Mouse (Mus musculus): ENCODE results near the gene Sumo1.
"Not testable (repeated sequence)": the region's sequence is repeated elsewhere in the genome, so short reads cannot be mapped to it uniquely, and the experiment has no call there.

Gene Sumo1

DNA sequence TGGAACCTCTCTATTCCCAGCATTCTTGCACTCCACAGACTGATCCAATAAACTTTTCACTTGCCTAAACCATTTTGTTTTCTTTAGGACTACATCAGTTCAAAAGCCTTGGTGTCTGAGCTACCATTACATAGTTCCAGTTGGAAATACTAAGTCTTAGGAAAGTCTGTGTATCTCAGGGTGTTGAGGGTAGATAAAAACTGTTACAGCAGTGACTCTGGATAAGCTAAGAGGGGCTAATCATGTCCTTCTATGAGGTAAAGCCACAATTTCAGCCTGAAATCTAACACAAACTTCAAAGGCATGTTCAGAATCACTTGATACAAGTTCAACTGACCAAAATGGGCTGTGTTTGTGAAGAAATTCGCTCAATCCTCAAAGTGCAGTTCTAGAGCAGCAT lies 34.3 kb downstream of the Sumo1 start:
- no peak for DNase-seq (ENCODE audit: low read depth, low spot score)

DNA sequence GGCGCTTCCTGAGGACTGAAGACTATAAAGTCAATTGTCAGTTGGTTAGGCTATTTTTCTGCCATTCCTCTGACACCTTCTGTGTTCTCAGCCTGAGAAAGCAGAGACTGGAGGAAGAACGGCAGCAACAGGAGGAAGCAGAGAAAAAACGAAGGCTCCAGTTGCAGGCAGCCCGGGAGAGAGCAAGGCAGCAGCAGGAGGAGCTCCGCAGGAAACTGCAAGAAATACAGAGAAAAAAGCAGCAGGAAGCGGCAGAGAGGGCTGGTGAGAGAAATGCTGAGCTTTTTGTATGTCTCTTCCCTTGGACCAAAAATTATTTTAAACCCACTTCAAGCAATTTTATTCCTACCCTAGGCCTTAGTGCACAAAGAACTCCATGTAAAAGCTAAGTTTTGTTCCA lies 37.6 kb downstream of the Sumo1 start:
- no peak for DNase-seq (ENCODE audit: low read depth, low spot score)

DNA sequence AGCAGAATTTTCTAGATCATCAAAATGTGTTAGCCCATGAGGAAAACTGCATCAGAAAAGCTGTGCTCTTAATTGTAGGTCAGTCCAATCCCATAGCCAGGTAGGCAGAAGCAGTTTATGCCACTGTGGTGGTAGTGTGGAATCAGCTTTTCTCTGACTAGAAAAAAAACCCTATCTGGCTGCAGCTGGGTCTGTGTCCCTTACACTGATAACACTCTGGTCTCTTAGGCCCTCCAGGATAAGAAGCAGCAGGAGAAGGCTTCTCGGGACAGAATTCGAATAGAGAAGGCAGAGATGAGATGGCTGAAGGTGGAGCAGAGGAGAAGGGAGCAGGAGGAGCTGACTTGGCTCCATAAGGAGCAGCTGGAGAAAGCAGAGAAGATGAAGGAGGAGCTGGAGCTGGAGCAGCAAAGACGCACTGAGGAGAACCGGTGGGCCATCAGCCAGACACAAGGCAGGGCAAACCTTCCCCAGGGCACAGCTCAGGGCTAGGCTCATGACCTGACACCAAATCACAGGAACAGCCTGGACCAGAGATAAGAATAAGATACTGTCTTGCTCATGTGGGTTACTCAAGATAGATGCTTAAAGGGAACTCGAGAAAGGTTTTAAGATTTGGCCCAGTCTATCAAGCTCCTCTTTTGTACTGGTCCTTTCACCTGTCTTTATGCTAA lies 38.5 kb downstream of the Sumo1 start:
- DNase-seq (ENCODE audit: low read depth, low spot score): no peak

DNA sequence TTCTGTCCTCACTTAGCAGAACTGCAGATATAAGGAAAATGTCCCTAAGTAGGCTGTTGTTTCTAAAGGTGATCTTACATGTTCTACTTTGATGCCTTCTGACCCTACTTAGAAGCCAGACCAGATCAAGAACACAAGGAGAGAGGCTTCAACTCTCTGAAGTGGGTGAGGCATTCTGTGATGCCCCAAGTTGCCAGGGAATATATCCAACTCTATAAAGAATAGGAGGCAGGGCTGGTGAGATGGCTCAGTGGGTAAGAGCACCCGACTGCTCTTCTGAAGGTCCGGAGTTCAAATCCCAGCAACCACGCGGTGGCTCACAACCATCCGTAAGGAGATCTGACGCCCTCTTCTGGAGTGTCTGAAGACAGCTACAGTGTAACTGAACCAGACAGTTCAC lies 40.3 kb downstream of the Sumo1 start:
- DNase-seq (ENCODE audit: low read depth, low spot score): not testable (repeated sequence)

DNA sequence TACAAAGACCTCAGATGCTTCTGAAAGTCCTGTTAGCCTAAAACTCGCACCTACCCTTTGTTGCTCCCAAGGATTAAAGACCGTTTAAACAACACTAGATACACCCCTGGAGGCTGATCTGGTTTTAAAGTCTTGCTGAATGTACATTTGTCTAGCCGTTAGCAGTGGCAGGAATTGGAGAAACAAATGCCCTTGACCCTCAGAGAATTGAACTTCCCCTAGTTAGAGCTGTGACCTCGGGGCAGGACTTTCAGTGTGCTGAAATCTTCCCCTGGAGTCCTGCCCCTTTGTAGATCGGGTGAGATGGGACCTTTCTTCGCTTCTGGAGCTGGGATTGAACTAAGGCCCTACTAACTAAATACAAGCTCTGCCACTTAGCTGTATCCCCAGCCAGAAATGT lies 41.4 kb downstream of the Sumo1 start:
- DNase-seq (ENCODE audit: low read depth, low spot score): peak; percentile 67

DNA sequence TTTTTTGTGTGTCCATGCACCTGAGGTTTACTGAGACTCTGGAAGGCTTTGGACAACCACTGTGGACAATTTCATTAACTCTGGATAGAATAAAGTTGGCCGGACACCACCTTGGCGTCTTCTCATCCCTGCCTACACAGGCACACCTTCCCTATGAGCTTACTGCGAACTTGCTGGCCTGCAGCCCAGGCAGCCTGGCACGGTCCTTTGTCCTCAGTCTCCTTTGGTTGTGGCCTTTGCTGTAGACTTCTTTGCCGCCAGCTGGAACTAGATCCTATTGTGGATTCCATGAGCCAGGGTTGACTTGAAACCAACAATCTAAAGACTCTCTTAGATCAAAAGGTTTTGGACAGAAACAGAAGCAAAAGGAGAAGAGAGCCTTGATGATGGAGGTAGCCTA lies 45.2 kb downstream of the Sumo1 start:
- no peak for DNase-seq (ENCODE audit: low read depth, low spot score)

DNA sequence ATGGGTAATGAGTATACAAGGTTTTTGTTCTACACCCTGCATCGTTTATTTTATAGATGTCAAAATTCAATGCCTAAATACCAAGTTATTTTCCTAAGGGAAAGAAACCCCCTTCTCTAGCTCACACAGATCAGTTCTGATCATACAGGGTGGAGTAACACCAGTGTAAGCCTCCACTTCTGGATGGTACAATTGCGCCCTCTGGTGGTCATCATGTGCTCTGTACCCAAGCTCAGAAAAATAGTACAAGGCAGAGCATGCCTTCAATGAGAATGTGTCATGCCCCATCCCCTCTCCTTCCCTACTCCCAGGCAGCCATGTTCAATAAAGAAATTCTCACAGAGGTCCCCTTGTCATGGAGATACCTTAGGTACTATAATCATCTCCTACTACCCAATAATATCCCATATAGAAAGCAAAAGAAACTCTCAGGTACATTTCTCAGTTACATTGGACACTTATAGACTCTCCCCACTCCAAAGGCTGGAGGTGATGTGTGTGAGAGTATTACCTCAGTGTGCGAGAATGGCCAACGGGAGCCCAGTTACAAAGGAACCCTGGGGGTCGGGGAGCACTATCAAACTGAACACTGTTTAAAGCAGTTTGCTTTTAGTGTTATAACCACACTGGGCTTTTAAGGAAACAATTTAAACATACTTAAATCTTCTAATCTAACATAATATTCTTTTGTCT lies 47.2 kb downstream of the Sumo1 start:
- peak; percentile 91 for DNase-seq (ENCODE audit: low read depth, low spot score)

DNA sequence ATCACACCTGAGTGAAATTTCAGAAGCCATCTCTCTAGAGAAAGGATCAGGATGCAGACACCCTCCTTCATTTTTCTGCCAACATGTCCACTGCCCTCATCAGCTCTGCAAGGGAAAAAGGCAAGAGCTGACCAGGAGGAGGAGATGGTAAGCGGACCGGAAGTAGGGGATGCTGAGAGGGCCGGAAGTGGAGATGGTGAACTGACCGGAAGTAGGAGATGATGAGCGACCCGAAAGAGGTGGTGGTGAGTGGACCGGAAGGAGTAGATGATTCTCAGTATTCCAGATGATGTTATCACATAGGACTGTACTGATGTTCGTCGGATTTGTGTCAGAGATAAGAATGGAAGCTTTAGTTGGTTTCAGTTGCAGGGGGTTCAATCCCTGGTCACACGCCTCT lies 51.4 kb downstream of the Sumo1 start:
- no peak for DNase-seq (ENCODE audit: low read depth, low spot score)

DNA sequence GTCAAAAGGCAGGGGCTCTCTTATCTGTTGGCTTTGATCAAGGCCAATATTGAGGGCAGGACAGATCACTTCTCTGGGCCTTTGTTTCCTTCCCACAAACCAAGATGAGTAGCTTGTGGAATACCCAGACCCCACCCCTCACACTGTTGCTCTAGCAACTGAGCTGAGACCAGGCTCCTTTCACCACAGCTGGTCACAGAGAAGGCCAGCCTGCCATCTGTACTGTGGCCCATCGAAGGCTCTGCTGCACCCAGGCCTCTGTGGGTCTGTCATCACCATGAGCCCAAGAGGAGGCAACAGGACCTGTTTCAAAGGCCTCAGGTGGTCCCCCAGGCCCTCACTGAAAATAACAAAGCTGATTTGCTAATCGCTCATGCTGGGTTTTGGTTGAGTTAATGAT lies 55.6 kb downstream of the Sumo1 start:
- no peak for DNase-seq (ENCODE audit: low read depth, low spot score)

DNA sequence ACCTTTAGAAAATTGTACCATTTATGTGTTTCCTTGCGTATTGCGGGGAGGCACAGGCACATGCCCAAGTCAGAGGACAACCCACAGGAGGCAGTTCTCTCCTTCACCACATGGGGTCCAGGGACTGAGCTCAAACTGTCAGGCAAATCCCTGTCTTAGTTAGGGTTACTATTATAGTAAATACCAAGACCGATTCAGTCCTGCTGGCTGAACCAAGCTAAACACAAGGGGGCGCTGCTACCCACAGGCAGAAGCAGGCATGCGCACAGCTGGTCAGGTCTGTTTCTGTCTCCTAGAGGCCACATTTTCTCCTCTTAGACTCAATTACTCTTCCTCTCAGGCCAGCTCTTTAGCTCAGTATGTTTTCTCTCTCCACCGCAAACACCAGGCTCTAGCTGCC lies 56.8 kb downstream of the Sumo1 start:
- peak; percentile 99 for DNase-seq (ENCODE audit: low read depth, low spot score)

DNA sequence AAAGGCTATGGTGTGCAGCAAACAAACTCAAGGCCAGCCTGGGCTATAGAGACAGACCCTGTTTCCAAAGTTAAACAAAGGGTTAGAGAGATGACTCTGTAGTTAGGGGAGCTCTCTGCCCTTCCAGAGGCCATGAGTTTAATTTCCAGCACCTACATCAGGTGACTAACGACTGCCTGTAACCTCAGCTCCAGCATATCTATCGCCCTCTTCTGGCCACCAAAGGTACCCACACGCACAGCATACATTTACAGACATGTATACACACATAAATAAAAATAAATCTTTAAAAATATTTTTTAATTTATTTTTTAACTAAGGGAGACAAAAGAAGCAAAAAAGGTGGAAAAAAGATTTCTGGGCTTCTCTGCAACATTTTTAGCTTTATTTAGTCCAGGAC lies 59.7 kb downstream of the Sumo1 start:
- DNase-seq (ENCODE audit: low read depth, low spot score): peak; percentile 86

DNA sequence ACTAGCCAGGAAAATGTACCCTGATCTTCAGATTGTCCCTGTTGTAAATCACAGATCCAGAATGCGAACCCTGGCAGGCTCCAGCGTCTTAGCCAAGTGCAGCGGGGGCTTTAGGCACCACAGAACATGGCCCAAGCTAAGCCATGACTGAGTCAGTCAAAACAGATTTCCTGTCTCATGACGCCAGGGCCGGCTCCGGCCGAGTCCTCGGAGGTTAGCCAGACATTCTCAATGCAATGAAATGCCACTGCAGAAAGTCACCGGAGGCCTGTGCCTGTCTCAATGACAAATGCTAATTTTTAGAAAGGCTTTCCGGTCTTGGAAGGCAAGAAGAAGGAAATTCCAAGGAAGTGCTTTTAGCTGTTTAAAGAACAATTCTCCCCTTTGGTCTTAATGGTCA lies 60.7 kb downstream of the Sumo1 start:
- peak; percentile 26 for DNase-seq (ENCODE audit: low read depth, low spot score)

DNA sequence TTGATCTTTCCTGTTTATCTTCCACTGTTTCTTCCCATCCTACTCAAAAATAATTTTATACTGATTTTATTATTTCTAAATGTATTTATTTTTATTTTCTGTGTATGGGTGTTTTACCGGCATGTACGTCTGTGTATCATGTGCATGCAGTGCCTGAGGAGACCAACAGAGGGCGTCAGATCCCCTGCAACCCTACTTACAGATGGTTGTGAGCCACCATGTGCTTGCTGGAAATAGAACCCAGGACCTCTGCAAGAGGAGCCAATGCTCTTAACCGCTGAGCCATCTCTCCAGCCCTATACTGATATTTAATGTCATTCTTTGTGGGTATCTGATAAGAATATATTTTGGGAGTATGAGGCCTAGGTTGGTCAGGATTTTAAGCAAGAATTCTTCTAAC lies 61.2 kb downstream of the Sumo1 start:
- peak; percentile 93 for DNase-seq (ENCODE audit: low read depth, low spot score)

DNA sequence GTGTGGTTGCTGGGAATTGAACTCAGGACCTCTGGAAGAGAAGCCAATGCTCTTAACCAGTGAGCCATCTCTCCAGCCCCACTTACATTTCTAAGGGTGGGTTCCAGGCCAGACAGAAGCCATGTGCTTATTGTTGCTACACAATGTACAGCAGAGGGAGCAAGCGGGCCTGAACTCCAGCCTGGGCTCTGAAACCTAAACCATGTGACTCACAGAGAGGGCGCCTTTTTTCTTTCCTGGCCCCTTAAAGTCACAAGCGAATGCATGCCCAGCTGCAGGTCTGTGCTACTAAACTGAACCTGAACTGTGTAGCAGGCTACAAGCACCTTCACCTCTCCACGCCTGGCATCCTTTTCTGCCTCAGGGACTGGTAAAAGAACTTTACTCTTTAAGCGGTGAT lies 61.7 kb downstream of the Sumo1 start:
- peak; percentile 95 for DNase-seq (ENCODE audit: low read depth, low spot score)

DNA sequence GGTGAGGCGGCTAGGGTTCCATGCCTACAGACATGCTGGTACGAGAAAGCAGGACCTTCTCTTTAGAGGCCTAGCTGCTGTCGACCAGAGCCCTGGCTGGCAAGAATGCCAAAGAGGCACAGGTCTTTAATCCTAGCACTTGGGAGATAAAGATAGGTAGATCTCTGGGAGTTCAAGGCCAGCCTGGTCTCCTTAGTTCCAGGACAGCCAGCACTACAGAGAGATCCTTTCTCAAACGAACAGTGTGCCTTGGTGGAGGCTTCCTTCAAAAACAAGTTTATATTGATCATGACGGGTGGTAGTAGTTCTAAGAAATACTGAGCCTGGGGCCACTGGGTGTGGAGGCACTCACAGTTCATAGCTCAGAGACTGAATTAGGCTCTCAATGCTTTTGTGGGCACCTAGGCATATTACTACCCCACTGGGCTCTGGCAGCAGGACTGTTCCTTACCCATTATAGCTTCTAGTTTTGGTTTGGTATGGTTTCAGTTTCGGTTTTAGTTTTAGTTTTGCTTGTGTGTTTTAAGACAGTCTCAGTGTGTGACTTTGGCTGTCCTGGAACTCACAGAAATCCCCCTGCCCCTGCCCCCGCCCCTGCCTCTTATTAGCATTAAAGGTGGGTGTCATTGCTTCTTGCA lies 62.4 kb downstream of the Sumo1 start:
- no peak for DNase-seq (ENCODE audit: low read depth, low spot score)

DNA sequence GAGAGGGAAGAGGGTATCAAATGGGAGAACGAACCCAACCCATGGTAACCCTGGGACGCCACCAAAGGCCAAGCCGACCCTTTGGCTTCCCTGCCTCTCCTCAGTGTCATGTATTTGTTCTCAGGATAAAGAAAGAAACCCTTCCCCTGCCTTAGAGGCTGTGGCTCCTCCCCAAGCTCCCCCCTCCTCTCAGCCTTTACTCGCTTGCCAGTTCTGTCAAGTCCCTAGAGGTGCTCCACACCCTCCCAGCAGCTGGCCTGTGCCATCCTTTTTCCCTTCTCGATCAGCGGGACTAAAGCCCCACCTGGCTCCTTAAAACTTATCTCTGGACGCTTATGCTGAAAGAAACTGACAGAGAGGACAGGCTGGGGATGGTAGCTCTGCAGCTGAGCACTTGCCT lies 63.6 kb downstream of the Sumo1 start:
- DNase-seq (ENCODE audit: low read depth, low spot score): peak; percentile 41

DNA sequence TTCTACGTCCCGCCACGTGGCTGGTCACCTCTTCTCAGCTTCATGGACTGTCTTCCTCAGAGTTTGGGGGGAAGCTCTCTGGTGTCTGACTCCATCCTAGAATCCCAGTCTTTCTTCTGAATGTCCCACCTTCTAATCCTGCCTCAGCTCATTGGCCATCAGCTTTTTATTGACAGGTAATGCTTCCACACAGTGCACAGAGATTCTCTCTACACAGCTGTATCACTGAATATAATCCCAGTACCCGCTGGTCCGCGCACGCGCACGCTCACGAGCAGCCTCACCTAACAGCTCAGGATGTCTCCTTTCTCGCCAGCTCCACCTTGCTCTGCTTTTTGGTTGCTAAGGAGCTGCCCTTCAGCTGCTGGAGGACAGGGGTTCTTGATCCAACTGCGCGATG lies 64.2 kb downstream of the Sumo1 start:
- peak; percentile 87 for DNase-seq (ENCODE audit: low read depth, low spot score)

DNA sequence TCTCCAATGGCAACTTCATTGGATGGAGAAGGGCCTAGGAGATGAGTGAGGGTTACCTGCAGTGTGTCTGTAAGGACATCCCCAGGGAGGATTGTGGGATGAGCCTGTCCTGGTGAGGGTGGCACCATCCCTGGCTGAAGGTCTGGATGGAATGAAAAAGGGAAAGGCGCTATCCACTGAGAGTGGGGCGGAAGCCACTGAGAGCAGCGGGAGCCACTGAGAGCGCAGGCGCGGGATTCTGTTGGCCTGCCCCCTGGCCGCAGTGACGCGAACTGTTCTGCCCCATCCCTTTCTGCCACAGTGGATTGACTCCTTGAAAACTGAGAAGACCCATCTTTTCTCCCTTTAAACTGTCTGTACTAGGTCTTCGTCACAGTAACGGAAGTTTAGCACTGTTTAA lies 66.7 kb downstream of the Sumo1 start:
- DNase-seq (ENCODE audit: low read depth, low spot score): peak; percentile 86

DNA sequence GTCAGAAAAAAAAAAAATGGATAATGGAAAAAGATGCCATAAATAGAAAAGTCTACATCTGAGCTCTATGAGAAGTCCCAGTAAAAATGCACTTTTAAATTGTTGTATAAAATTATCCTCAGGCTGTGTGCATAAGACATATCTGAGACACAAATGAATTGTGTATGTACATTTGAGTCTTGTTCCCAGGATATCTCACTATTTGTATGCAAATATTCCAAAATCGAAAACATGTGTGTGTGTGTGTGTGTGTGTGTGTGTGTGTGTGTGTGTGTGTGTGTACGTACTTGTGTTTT lies 67.3 kb downstream of the Sumo1 start:
- DNase-seq (ENCODE audit: low read depth, low spot score): no peak

DNA sequence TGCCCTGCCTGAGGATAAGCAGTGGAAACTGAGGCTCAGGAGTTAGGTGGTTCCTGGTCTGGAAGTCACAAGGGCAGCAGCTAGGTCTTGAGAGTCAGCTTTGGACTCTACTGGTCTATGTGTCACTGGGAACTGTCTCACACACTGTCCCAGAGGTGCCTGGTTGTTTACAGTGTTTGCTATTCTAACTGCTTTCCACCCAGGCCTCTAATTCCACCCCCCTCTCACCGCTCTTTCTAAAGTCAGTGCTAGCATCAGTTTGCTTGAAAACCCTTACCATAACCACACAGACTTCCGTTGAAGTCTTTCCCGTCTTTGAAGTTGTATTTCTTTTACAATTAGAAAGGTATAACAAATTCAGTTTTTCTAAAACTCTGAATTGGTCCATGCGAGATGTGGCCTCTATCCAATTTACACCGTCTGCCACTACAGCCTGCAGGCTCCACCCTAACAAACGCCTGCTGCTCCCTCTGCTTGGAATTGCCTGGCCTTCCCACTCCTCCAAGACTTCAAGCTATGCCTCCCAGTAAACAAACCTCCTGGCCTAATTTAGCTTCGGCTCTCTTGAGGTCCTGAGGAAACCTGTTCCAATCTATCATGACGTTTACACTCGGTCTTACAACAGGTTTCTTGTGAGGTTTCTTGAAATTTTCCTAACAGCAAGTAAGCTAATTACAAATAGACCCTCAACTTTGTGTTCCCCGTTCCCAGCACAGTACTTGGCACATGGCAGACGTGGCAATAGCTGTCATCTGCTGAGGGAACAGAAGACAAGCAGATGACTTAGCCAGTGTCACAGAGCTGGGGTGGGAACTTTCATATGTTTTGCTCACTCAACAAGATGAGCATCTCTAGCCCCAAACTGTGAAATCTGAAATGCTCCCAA lies 67.9 kb downstream of the Sumo1 start:
- no peak for DNase-seq (ENCODE audit: low read depth, low spot score)

DNA sequence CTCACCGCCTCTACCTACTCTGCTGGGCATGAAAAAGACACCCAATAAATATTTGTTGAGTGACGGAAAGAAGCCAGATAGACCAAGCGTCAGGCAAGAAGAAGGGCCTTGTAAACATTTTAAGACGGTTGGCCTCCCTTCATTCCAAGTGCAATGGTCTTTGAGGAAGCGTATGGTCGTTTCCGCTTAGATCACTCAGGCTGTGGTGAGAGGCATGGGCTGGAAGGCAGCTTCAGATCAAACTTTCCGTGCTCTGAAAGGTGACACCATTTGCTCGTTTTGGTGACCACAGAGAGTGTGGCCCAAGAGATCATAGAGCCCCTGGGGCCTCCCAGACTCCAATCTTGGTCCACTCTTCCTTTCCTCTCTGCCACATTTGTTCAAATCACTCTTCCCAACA lies 75.0 kb downstream of the Sumo1 start:
- DNase-seq (ENCODE audit: low read depth, low spot score): no peak

DNA sequence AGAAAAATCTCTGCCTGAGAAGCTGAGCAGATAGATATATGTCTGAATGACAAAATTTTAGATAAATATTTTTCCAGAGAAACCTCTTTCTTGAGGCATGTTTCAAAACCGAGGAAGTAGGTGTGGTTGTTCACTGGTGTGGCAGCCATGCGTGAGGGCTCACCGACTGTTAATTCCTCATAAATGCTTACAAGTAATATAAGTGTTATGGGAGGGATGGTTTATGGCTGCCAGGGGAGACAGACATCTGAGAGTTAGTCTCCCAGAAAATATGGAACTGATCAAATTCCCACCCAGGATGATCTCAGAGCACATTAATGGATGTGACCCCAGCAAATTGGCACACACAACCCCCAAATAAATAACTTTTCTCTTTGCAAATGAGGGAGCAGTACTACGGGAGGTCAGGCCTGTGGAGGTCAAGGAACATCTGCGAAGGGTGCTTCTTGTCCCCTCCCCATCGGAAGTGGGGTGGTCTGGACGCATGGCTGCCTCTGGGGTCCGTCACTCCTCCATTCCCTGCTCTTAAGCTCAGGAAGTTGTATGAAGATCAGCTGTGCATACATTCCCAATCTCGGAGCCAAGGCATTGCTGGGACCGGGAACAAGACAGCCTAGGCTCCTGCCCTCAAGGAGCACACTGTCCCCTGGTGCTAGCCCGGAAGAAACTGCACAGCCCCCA lies 75.9 kb downstream of the Sumo1 start:
- DNase-seq (ENCODE audit: low read depth, low spot score): no peak
